Mouse (Mus musculus): ENCODE measurements at regions not wholly inside any gene's neighbourhood (a gene's known extent, or its start where the extent isn't known, plus 50 kb on each side); places are given as distances from the start of the nearest gene placed in this dataset.

- TF ChIP-seq POLR2A (IDR thresholded peaks at IDR 0.05; ENCODE audit: low read depth, low read length) (no peak), CTCF (conservative IDR thresholded peaks at IDR 0.05; ENCODE audit: insufficient read depth, insufficient read length, low read depth, low read length) (no peak)
Measured at GRCm38 (mm10) chr4:105656071-105656655, 133.5 kb upstream of the Gm12728 start.
